Mouse (Mus musculus): Measurements from ENCODE around the gene Cryaa.

GRCm38 (mm10) chr17:31672279-31672678 lies 5.3 kb upstream of the Cryaa start:
- TF ChIP-seq CTCF (IDR thresholded peaks at IDR 0.05; ENCODE audit: control insufficient read depth, insufficient read depth, low read length) (no peak), POLR2A (IDR thresholded peaks at IDR 0.05; ENCODE audit: borderline replicate concordance, control insufficient read depth, low read depth, low read length) (no peak)

Data from bone marrow, adult 2 months (tissue).